Mouse (Mus musculus) midbrain, embryonic 10.5 days (tissue): ENCODE results near the gene Gtf2ird2. TPM values are rescaled to one million over a fixed set of nuclear protein-coding genes. Genes with fewer than 3 reads are reported as not detected.

Experiments
- DNase-seq: peaks from one replicate; pipeline ENCODE4 v3.0.0-alpha.2; 2017; ENCODE audit warnings: low spot score
- H3K27ac ChIP-seq: fragments of 300-500 bp; sonication (generic); replicated peaks from 2 replicates; pipeline ENCODE4 v1.5.1; 2016; ENCODE audit warnings: mild to moderate bottlenecking
- H3K27me3 ChIP-seq: fragments of 300-500 bp; sonication (generic); 2 replicates; pipeline ENCODE4 v1.6.1; 2016; ENCODE audit warnings: low read depth, mild to moderate bottlenecking; ENCODE audit not compliant: poor library complexity, severe bottlenecking
- H3K36me3 ChIP-seq: fragments of 300-500 bp; sonication (generic); 2 replicates; pipeline ENCODE4 v1.6.1; 2016; ENCODE audit warnings: mild to moderate bottlenecking, moderate library complexity
- H3K4me1 ChIP-seq: fragments of 300-500 bp; sonication (generic); 2 replicates; pipeline ENCODE4 v1.6.1; 2016
- H3K4me3 ChIP-seq: fragments of 300-500 bp; sonication (generic); 2 replicates; pipeline ENCODE4 v1.5.1; 2016; ENCODE audit warnings: mild to moderate bottlenecking, moderate library complexity
- H3K9me3 ChIP-seq: fragments of 300-500 bp; sonication (generic); replicated peaks from 2 replicates; pipeline ENCODE4 v1.6.1; 2016; ENCODE audit warnings: mild to moderate bottlenecking
- WGBS: fragments of 180-500 bp; shearing (Covaris S2); methylation state at CpG from one replicate; pipeline ENCODE4 v1.1.7; 2016; 5-methylcytosine and 5-hydroxymethylcytosine counted together
- polyA plus RNA-seq: library from polyadenylated mRNA; unstranded; fragments of >200 nt; fragmentation: Nextera tagmentation; extraction: Ambion mirVana; gene quantifications from 2 replicates; pipeline ENCODE4 v1.2.1, GENCODE M21; 2016

The Gtf2ird2 gene
- polyA plus RNA-seq, 1 experiment from 2014 or later = 7.1 TPM

GRCm38 (mm10) chr5:134168033-134168432, 15.8 kb upstream of the Gtf2ird2 start:
- Histone ChIP-seq H3K27ac (no peak overlapping the region), H3K27me3 (no peaks in the 10 kb centered on the region), H3K36me3 (peaks cover 84% of the 10 kb centered on the region), H3K4me3 (no peak overlapping the region), H3K9me3 (no peaks in the 10 kb centered on the region), H3K4me1 (0 out of 2 replicates have a peak, but pooled peaks cover 2% of the 10 kb centered on the region)
- no peak for DNase-seq
- 91% methylated on average over 9 of the region's 9 CpGs for WGBS

GRCm38 (mm10) chr5:134169231-134169630, 14.6 kb upstream of the Gtf2ird2 start:
- Histone ChIP-seq H3K27me3 (no peaks in the 10 kb centered on the region), H3K27ac (no peak overlapping the region), H3K4me1 (peaks cover 6% of the 10 kb centered on the region; the same call in 1 of the 2 replicates), H3K9me3 (no peaks in the 10 kb centered on the region), H3K4me3 (no peak overlapping the region), H3K36me3 (peaks cover 79% of the 10 kb centered on the region)
- DNase-seq = no peak
- WGBS = 96% methylated on average over 10 of the region's 10 CpGs

GRCm38 (mm10) chr5:134170167-134170566, 13.7 kb upstream of the Gtf2ird2 start:
- Histone ChIP-seq H3K4me3 (no peak overlapping the region), H3K36me3 (peaks cover 70% of the 10 kb centered on the region), H3K27ac (no peak overlapping the region), H3K27me3 (no peaks in the 10 kb centered on the region), H3K9me3 (no peaks in the 10 kb centered on the region), H3K4me1 (peaks cover 12% of the 10 kb centered on the region)
- DNase-seq = no peak
- WGBS = 96% methylated on average over 8 of the region's 8 CpGs

GRCm38 (mm10) chr5:134173206-134173605, 10.6 kb upstream of the Gtf2ird2 start:
- Histone ChIP-seq H3K27me3 (no peaks in the 10 kb centered on the region), H3K4me3 (no peak overlapping the region), H3K27ac (no peak overlapping the region), H3K36me3 (peaks cover 44% of the 10 kb centered on the region), H3K9me3 (no peaks in the 10 kb centered on the region), H3K4me1 (peaks cover 28% of the 10 kb centered on the region)
- DNase-seq = peak; percentile 33
- WGBS = 42% methylated on average over 4 of the region's 4 CpGs

GRCm38 (mm10) chr5:134175696-134176095, 8.1 kb upstream of the Gtf2ird2 start:
- DNase-seq = no peak
- Histone ChIP-seq H3K36me3 (peaks cover 24% of the 10 kb centered on the region), H3K9me3 (no peaks in the 10 kb centered on the region), H3K4me3 (peak overlapping the region; percentile 90), H3K27me3 (no peaks in the 10 kb centered on the region), H3K27ac (peak overlapping the region; percentile 88), H3K4me1 (peaks cover 28% of the 10 kb centered on the region)
- WGBS = 11% methylated on average over 10 of the region's 10 CpGs

GRCm38 (mm10) chr5:134176169-134176881, 7.5 kb upstream of the Gtf2ird2 start, which contains the start of gene Rcc1l:
Gene Rcc1l (minus strand): TSS chr5:134176774.
- H3K4me3 ChIP-seq = peak within 1 kb of the TSS; percentile 90
- no peaks in the 10 kb centered on the region for H3K9me3 ChIP-seq
- peaks cover 28% of the 10 kb centered on the region for H3K4me1 ChIP-seq
- H3K36me3 ChIP-seq = peaks cover 18% of the 10 kb centered on the region
- DNase-seq = peak; percentile 85
- under 1% methylated on average over 72 of the region's 72 CpGs for WGBS
- no peaks in the 10 kb centered on the region for H3K27me3 ChIP-seq
- H3K27ac ChIP-seq = peak within 1 kb of the TSS; percentile 88

- peaks cover 41% of the 10 kb centered on the region for H3K4me1 ChIP-seq
- 80% methylated on average over 7 of the region's 7 CpGs for WGBS
- no peaks in the 10 kb centered on the region for H3K9me3 ChIP-seq
- DNase-seq = no peak
- H3K27me3 ChIP-seq = no peaks in the 10 kb centered on the region
- no peak overlapping the region for H3K4me3 ChIP-seq
- H3K27ac ChIP-seq = no peak overlapping the region
- peaks cover 6% of the 10 kb centered on the region; the same call in 1 of the 2 replicates for H3K36me3 ChIP-seq
These were observed 5.3 kb upstream of the Gtf2ird2 start for GRCm38 (mm10) chr5:134178536-134178935.

- 0 out of 2 replicates have a peak overlapping the region, but pooled peaks have one; percentile 14 for H3K27ac ChIP-seq
- peak; percentile 76 for DNase-seq
- H3K4me1 ChIP-seq = peaks cover 38% of the 10 kb centered on the region
- no peak overlapping the region for H3K4me3 ChIP-seq
- H3K36me3 ChIP-seq = no peaks in the 10 kb centered on the region
- WGBS = 34% methylated on average over 7 of the region's 7 CpGs
- H3K9me3 ChIP-seq = no peaks in the 10 kb centered on the region
- no peaks in the 10 kb centered on the region for H3K27me3 ChIP-seq
These were observed 3.9 kb upstream of the Gtf2ird2 start for GRCm38 (mm10) chr5:134179871-134180270.

GRCm38 (mm10) chr5:134182172-134182571, 1.6 kb upstream of the Gtf2ird2 start:
- Histone ChIP-seq H3K27me3 (no peaks in the 10 kb centered on the region), H3K9me3 (no peaks in the 10 kb centered on the region), H3K4me3 (no peak overlapping the region), H3K27ac (no peak overlapping the region), H3K36me3 (no peaks in the 10 kb centered on the region), H3K4me1 (peaks cover 20% of the 10 kb centered on the region)
- WGBS = 84% methylated on average over 3 of the region's 3 CpGs
- no peak for DNase-seq

GRCm38 (mm10) chr5:134182735-134183134, 1.1 kb upstream of the Gtf2ird2 start:
- DNase-seq = no peak
- 78% methylated on average over 4 of the region's 4 CpGs for WGBS
- Histone ChIP-seq H3K9me3 (no peaks in the 10 kb centered on the region), H3K27me3 (no peaks in the 10 kb centered on the region), H3K36me3 (no peaks in the 10 kb centered on the region), H3K4me3 (peak overlapping the region; percentile 79), H3K27ac (peak overlapping the region; percentile 99; the same call in 1 of the 2 replicates), H3K4me1 (peaks cover 19% of the 10 kb centered on the region)

GRCm38 (mm10) chr5:134183162-134183561, 657 bp upstream of the Gtf2ird2 start:
- WGBS = 63% methylated on average over 7 of the region's 7 CpGs
- H3K27ac ChIP-seq = peak overlapping the region; percentile 99
- H3K4me1 ChIP-seq = peaks cover 19% of the 10 kb centered on the region
- H3K27me3 ChIP-seq = no peaks in the 10 kb centered on the region
- peak overlapping the region; percentile 79 for H3K4me3 ChIP-seq
- no peaks in the 10 kb centered on the region for H3K9me3 ChIP-seq
- no peaks in the 10 kb centered on the region for H3K36me3 ChIP-seq
- no peak for DNase-seq

- Histone ChIP-seq H3K36me3 (no peaks in the 10 kb centered on the region), H3K27ac (no peak overlapping the region), H3K4me1 (peaks cover 19% of the 10 kb centered on the region), H3K27me3 (no peaks in the 10 kb centered on the region), H3K9me3 (no peaks in the 10 kb centered on the region), H3K4me3 (no peak overlapping the region)
- DNase-seq = no peak
- WGBS = 96% methylated on average over 3 of the region's 3 CpGs
These were observed 2.2 kb downstream of the Gtf2ird2 start for GRCm38 (mm10) chr5:134186059-134186458.

- peak; percentile 65 for DNase-seq
- no peak overlapping the region for H3K4me3 ChIP-seq
- no peak overlapping the region for H3K27ac ChIP-seq
- H3K36me3 ChIP-seq = no peaks in the 10 kb centered on the region
- 76% methylated on average over 4 of the region's 4 CpGs for WGBS
- H3K27me3 ChIP-seq = no peaks in the 10 kb centered on the region
- no peaks in the 10 kb centered on the region for H3K9me3 ChIP-seq
- H3K4me1 ChIP-seq = peaks cover 17% of the 10 kb centered on the region
These were observed 3.3 kb downstream of the Gtf2ird2 start for GRCm38 (mm10) chr5:134186961-134187731.
